Mouse (Mus musculus) retina, postnatal 7 days (tissue): Measurements from ENCODE around the gene Map7d1.
"Not testable (repeated sequence)": the region's sequence is repeated elsewhere in the genome, so short reads cannot be mapped to it uniquely, and the experiment has no call there.

Experiments
- DNase-seq: peaks from one replicate; pipeline ENCODE4 v3.0.0-alpha.2; 2012; ENCODE audit warnings: low read depth, low spot score

The Map7d1 gene

GRCm38 (mm10) chr4:126241956-126242355, 14.2 kb downstream of the Map7d1 start:
- no peak for DNase-seq

GRCm38 (mm10) chr4:126239862-126240475, 16.2 kb downstream of the Map7d1 start:
- DNase-seq, result no peak

GRCm38 (mm10) chr4:126237721-126238242, 18.4 kb downstream of the Map7d1 start:
- DNase-seq, result no peak

GRCm38 (mm10) chr4:126236467-126237280, 19.5 kb downstream of the Map7d1 start:
- no peak for DNase-seq

- no peak for DNase-seq
Measured at GRCm38 (mm10) chr4:126235191-126235590, 21.0 kb downstream of the Map7d1 start.

- DNase-seq, result no peak
Measured at GRCm38 (mm10) chr4:126234496-126235175, 21.5 kb downstream of the Map7d1 start.

GRCm38 (mm10) chr4:126233676-126234308, 22.4 kb downstream of the Map7d1 start:
- DNase-seq, result no peak

- no peak for DNase-seq
Measured at GRCm38 (mm10) chr4:126229900-126230299, 26.2 kb downstream of the Map7d1 start.

- no peak for DNase-seq
Measured at GRCm38 (mm10) chr4:126228144-126228543, 28.0 kb downstream of the Map7d1 start.

GRCm38 (mm10) chr4:126227077-126227761, 28.9 kb downstream of the Map7d1 start:
- peak; percentile 84 for DNase-seq

- DNase-seq, result no peak
Measured at GRCm38 (mm10) chr4:126226640-126227039, 29.5 kb downstream of the Map7d1 start.

- no peak for DNase-seq
Measured at GRCm38 (mm10) chr4:126222631-126223030, 33.5 kb downstream of the Map7d1 start.

GRCm38 (mm10) chr4:126220045-126220444, 36.1 kb downstream of the Map7d1 start:
- DNase-seq, result no peak

- DNase-seq, result not testable (repeated sequence)
Measured at GRCm38 (mm10) chr4:126219540-126219939, 36.6 kb downstream of the Map7d1 start.

- DNase-seq, result no peak
Measured at GRCm38 (mm10) chr4:126217771-126218170, 38.4 kb downstream of the Map7d1 start.

GRCm38 (mm10) chr4:126207081-126207480, 49.1 kb downstream of the Map7d1 start:
- DNase-seq, result no peak

GRCm38 (mm10) chr4:126205386-126205785, 50.8 kb downstream of the Map7d1 start:
- no peak for DNase-seq

GRCm38 (mm10) chr4:126204661-126205230, 51.4 kb downstream of the Map7d1 start:
- DNase-seq, result no peak

GRCm38 (mm10) chr4:126204016-126204415, 52.1 kb downstream of the Map7d1 start:
- DNase-seq, result no peak

GRCm38 (mm10) chr4:126203336-126203895, 52.7 kb downstream of the Map7d1 start:
- no peak for DNase-seq
